Mouse (Mus musculus): Measurements from ENCODE around the gene Pcnx. TPM values are rescaled to one million over a fixed set of nuclear protein-coding genes. Genes with fewer than 3 reads are reported as not detected.

Gene Pcnx
- polyA plus RNA-seq, 1 experiment, result 17.6 TPM

DNA sequence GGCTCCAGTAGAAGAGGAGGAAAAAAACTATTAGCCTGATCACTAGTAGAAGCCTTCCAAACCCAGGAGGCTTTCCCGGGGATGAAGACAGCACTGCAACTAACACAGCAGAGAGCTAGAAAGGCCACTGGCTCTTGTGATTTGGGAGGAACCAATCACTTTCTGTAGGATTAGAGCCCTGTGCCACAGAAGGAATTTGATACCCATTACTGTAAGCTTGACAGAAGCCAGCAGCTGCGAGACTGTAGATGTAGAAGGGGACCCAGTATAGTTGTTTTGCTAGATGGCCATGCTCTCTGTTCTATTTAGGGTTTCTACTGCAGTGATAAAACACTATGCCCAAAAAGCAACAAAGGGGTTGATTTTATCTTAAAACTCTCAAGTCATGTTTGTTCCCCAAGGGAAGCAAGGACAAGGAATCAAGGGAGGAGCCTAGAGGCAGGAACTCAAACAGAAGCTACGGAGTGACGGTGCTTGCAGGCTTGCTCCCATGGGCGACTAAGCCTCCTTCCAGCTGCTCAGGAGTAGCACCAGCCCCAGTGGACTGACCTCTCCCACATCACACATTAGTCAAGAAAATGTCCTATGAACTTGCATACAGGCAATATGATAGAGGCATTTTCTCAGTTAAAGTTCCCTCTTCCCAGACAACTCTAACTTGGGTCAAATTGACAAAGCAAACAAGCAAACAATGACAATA is 27.6 kb upstream of the Pcnx start:
- TF ChIP-seq CEBPB (IDR thresholded peaks at IDR 0.05; ENCODE audit: insufficient read depth, poor library complexity, severe bottlenecking) (no peak), MAX (IDR thresholded peaks at IDR 0.05; ENCODE audit: low read depth) (no peak), SRF (IDR thresholded peaks at IDR 0.05; ENCODE audit: control insufficient read depth, insufficient read length, low read depth) (no peak), MYOG (IDR thresholded peaks at IDR 0.05; ENCODE audit: control insufficient read depth in 1 of 3, insufficient read depth in 1 of 3, insufficient read length in 2 of 3, low read depth in 2 of 3) (peak in 1 of 3 experiments; percentile 21), TCF12 (IDR thresholded peaks at IDR 0.05; ENCODE audit: insufficient read depth, poor library complexity, severe bottlenecking) (peak; percentile 38), USF1 (IDR thresholded peaks at IDR 0.05; ENCODE audit: low read depth) (no peak), POLR2A (IDR thresholded peaks at IDR 0.05; ENCODE audit: insufficient read length, low read depth) (no peak), REST (IDR thresholded peaks at IDR 0.05; ENCODE audit: insufficient read depth, insufficient read length) (no peak), MYOD1 (IDR thresholded peaks at IDR 0.05; ENCODE audit: control insufficient read depth in 1 of 3, insufficient read length in 2 of 3, low read depth in 2 of 3) (peak; percentile 84 to 92 (median 88)), E2F4 (IDR thresholded peaks at IDR 0.05; ENCODE audit: insufficient read depth) (no peak), TCF3 (IDR thresholded peaks at IDR 0.05; ENCODE audit: insufficient read length, low read depth) (no peak), POLR2AphosphoS2 (IDR thresholded peaks at IDR 0.05; ENCODE audit: insufficient read length, low read depth) (no peak)
- peak overlapping the region; percentile 59 for H3K4me2 ChIP-seq (ENCODE audit: low read depth)
- H3ac ChIP-seq (ENCODE audit: control insufficient read depth, insufficient read length), result no peak overlapping the region
- H3K36me3 ChIP-seq (ENCODE audit: control insufficient read depth, insufficient read depth), result no peaks in the 10 kb centered on the region
- no peaks in the 10 kb centered on the region for H3K27me3 ChIP-seq (ENCODE audit: control insufficient read depth, insufficient read depth, insufficient read length)
- no peaks in the 10 kb centered on the region for H3K79me2 ChIP-seq (ENCODE audit: control insufficient read depth, insufficient read depth)
- no peak overlapping the region for H3K4me3 ChIP-seq

DNA sequence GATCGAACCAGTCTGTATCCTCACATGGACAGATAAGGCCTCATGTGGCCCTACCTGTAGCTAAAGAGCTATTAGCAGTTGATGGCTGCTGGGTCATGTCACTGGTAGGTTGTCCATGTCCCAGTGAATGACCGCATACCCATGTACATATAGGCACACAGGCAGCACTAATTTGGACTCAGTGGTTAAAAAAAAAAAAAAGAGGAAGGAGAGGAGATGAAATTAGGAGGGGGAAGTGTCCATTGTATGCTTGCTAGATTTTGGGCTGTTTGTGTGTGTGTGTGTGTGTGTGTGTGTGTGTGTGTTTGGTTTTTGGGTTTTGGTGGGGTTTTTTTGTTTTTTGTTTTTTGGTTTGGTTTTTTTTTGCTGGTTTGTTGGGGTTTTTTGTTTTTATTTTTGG is 26.7 kb upstream of the Pcnx start:
- no peak overlapping the region for H3K4me3 ChIP-seq
- H3ac ChIP-seq (ENCODE audit: control insufficient read depth, insufficient read length), result no peak overlapping the region
- no peaks in the 10 kb centered on the region for H3K79me2 ChIP-seq (ENCODE audit: control insufficient read depth, insufficient read depth)
- no peaks in the 10 kb centered on the region for H3K27me3 ChIP-seq (ENCODE audit: control insufficient read depth, insufficient read depth, insufficient read length)
- H3K36me3 ChIP-seq (ENCODE audit: control insufficient read depth, insufficient read depth), result no peaks in the 10 kb centered on the region
- peak overlapping the region; percentile 59 for H3K4me2 ChIP-seq (ENCODE audit: low read depth)
- TF ChIP-seq POLR2A (IDR thresholded peaks at IDR 0.05; ENCODE audit: insufficient read length, low read depth), result no peak
- no peak for TF ChIP-seq USF1 (IDR thresholded peaks at IDR 0.05; ENCODE audit: low read depth)
- no peak for TF ChIP-seq CEBPB (IDR thresholded peaks at IDR 0.05; ENCODE audit: insufficient read depth, poor library complexity, severe bottlenecking)
- TF ChIP-seq MYOD1 (IDR thresholded peaks at IDR 0.05; ENCODE audit: control insufficient read depth in 1 of 3, insufficient read length in 2 of 3, low read depth in 2 of 3), result no peak
- TF ChIP-seq TCF3 (IDR thresholded peaks at IDR 0.05; ENCODE audit: insufficient read length, low read depth), result no peak
- no peak for TF ChIP-seq TCF12 (IDR thresholded peaks at IDR 0.05; ENCODE audit: insufficient read depth, poor library complexity, severe bottlenecking)
- no peak for TF ChIP-seq POLR2AphosphoS2 (IDR thresholded peaks at IDR 0.05; ENCODE audit: insufficient read length, low read depth)
- no peak for TF ChIP-seq SRF (IDR thresholded peaks at IDR 0.05; ENCODE audit: control insufficient read depth, insufficient read length, low read depth)
- TF ChIP-seq MAX (IDR thresholded peaks at IDR 0.05; ENCODE audit: low read depth), result no peak
- no peak for TF ChIP-seq E2F4 (IDR thresholded peaks at IDR 0.05; ENCODE audit: insufficient read depth)
- no peak for TF ChIP-seq MYOG (IDR thresholded peaks at IDR 0.05; ENCODE audit: control insufficient read depth in 1 of 3, insufficient read depth in 1 of 3, insufficient read length in 2 of 3, low read depth in 2 of 3)
- TF ChIP-seq REST (IDR thresholded peaks at IDR 0.05; ENCODE audit: insufficient read depth, insufficient read length), result no peak

- Histone ChIP-seq H3K4me3 (no peak overlapping the region), H3ac (ENCODE audit: control insufficient read depth, insufficient read length) (no peak overlapping the region), H3K4me2 (ENCODE audit: low read depth) (no peak overlapping the region), H3K79me2 (ENCODE audit: control insufficient read depth, insufficient read depth) (no peaks in the 10 kb centered on the region), H3K27me3 (ENCODE audit: control insufficient read depth, insufficient read depth, insufficient read length) (no peaks in the 10 kb centered on the region), H3K36me3 (ENCODE audit: control insufficient read depth, insufficient read depth) (no peaks in the 10 kb centered on the region)
- no peak for TF ChIP-seq TCF12 (IDR thresholded peaks at IDR 0.05; ENCODE audit: insufficient read depth, poor library complexity, severe bottlenecking)
- TF ChIP-seq MYOD1 (IDR thresholded peaks at IDR 0.05; ENCODE audit: control insufficient read depth in 1 of 3, insufficient read length in 2 of 3, low read depth in 2 of 3), result no peak
- TF ChIP-seq SRF (IDR thresholded peaks at IDR 0.05; ENCODE audit: control insufficient read depth, insufficient read length, low read depth), result no peak
- no peak for TF ChIP-seq REST (IDR thresholded peaks at IDR 0.05; ENCODE audit: insufficient read depth, insufficient read length)
- no peak for TF ChIP-seq CEBPB (IDR thresholded peaks at IDR 0.05; ENCODE audit: insufficient read depth, poor library complexity, severe bottlenecking)
- TF ChIP-seq USF1 (IDR thresholded peaks at IDR 0.05; ENCODE audit: low read depth), result no peak
- TF ChIP-seq TCF3 (IDR thresholded peaks at IDR 0.05; ENCODE audit: insufficient read length, low read depth), result no peak
- TF ChIP-seq POLR2AphosphoS2 (IDR thresholded peaks at IDR 0.05; ENCODE audit: insufficient read length, low read depth), result no peak
- TF ChIP-seq MAX (IDR thresholded peaks at IDR 0.05; ENCODE audit: low read depth), result no peak
- TF ChIP-seq POLR2A (IDR thresholded peaks at IDR 0.05; ENCODE audit: insufficient read length, low read depth), result no peak
- TF ChIP-seq E2F4 (IDR thresholded peaks at IDR 0.05; ENCODE audit: insufficient read depth), result no peak
- no peak for TF ChIP-seq MYOG (IDR thresholded peaks at IDR 0.05; ENCODE audit: control insufficient read depth in 1 of 3, insufficient read depth in 1 of 3, insufficient read length in 2 of 3, low read depth in 2 of 3)
Measured at GRCm38 (mm10) chr12:81836162-81836561, 23.7 kb upstream of the Pcnx start.

DNA sequence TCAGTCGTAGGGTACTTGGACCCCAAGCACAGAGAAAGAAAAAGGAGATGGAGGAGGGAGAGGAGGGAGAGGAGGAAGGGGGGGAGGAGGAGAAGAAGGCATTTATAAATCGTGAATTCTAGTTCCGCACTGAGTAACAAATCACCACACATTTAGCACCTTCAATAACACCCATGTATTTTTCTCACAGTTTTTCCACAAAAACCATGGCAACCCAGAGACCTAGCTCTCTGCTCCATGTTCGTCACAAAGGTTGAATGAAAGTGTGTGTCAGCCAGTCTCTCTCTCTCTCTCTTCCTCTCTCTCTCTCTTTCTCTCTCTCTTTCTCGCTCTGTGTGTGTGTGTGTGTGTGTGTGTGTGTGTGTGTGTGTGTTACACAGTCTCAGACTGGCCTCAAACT is 22.4 kb upstream of the Pcnx start:
- H3K79me2 ChIP-seq (ENCODE audit: control insufficient read depth, insufficient read depth), result no peaks in the 10 kb centered on the region
- no peak overlapping the region for H3K4me3 ChIP-seq
- no peaks in the 10 kb centered on the region for H3K36me3 ChIP-seq (ENCODE audit: control insufficient read depth, insufficient read depth)
- no peak overlapping the region for H3K4me2 ChIP-seq (ENCODE audit: low read depth)
- no peak for TF ChIP-seq POLR2AphosphoS2 (IDR thresholded peaks at IDR 0.05; ENCODE audit: insufficient read length, low read depth)
- TF ChIP-seq MAX (IDR thresholded peaks at IDR 0.05; ENCODE audit: low read depth), result no peak
- TF ChIP-seq MYOD1 (IDR thresholded peaks at IDR 0.05; ENCODE audit: control insufficient read depth in 1 of 3, insufficient read length in 2 of 3, low read depth in 2 of 3), result no peak
- TF ChIP-seq REST (IDR thresholded peaks at IDR 0.05; ENCODE audit: insufficient read depth, insufficient read length), result no peak
- no peak for TF ChIP-seq TCF3 (IDR thresholded peaks at IDR 0.05; ENCODE audit: insufficient read length, low read depth)
- TF ChIP-seq POLR2A (IDR thresholded peaks at IDR 0.05; ENCODE audit: insufficient read length, low read depth), result no peak
- no peak for TF ChIP-seq SRF (IDR thresholded peaks at IDR 0.05; ENCODE audit: control insufficient read depth, insufficient read length, low read depth)
- no peak for TF ChIP-seq E2F4 (IDR thresholded peaks at IDR 0.05; ENCODE audit: insufficient read depth)
- TF ChIP-seq MYOG (IDR thresholded peaks at IDR 0.05; ENCODE audit: control insufficient read depth in 1 of 3, insufficient read depth in 1 of 3, insufficient read length in 2 of 3, low read depth in 2 of 3), result no peak
- no peak for TF ChIP-seq TCF12 (IDR thresholded peaks at IDR 0.05; ENCODE audit: insufficient read depth, poor library complexity, severe bottlenecking)
- no peak for TF ChIP-seq CEBPB (IDR thresholded peaks at IDR 0.05; ENCODE audit: insufficient read depth, poor library complexity, severe bottlenecking)
- no peak for TF ChIP-seq USF1 (IDR thresholded peaks at IDR 0.05; ENCODE audit: low read depth)
- H3K27me3 ChIP-seq (ENCODE audit: control insufficient read depth, insufficient read depth, insufficient read length), result no peaks in the 10 kb centered on the region
- no peak overlapping the region for H3ac ChIP-seq (ENCODE audit: control insufficient read depth, insufficient read length)

Data from myocyte (in vitro differentiated cells).